12 mouse cellular contexts compared by ENCODE assay signal in the genomic region with DNA sequence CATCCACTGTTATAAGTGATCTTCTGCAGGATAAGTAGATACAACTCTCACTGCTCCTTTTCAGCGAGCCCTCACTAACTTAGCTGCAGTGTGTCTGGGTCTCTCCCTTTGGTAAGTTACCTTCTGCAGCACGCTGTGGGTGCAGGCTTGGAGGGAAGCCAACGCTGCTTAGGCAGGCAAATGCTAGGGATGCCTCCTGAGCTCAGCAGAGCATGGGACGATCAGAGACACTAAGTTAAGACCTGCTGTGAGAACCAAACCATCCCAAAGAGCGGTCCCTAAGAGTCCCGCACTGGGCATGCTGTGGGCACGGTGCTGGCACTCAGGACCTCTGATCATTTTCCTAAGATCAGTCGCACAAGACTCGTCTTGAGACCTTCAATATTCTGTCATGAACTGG. TPM values are rescaled to one million over a fixed set of nuclear protein-coding genes. Genes with fewer than 3 reads are reported as not detected.
A peak's percentile ranks its signal among the peaks of the same experiment; 100 is the strongest.
DNase-seq lines count a peak whose midpoint lies in the region; ATAC-seq and TF ChIP-seq lines count a peak whose summit lies in the region.
"Had no signal": no experiment of that assay in that cellular context is flagged by ENCODE, and none has a peak within 500 bp of the region (broad histone marks: within the 10 kb centered on the region; RNA-seq: fewer than 3 reads in every experiment).

No protein-coding gene starts in this region.

- WGBS in forebrain, embryonic 14.5 days: 34% methylated on average over 9 of the region's 9 CpGs
- 81% methylated on average over 9 of the region's 9 CpGs for WGBS in intestine, postnatal 0 days

- H3K4me1 ChIP-seq in forebrain, embryonic 14.5 days (ENCODE audit: control insufficient read depth, insufficient read depth, low read length): peaks cover 37% of the 10 kb centered on the region
- H3K4me1 ChIP-seq in intestine, postnatal 0 days (replicated peaks; ENCODE audit: control insufficient read depth, insufficient read depth, low read length): no peaks in the 10 kb centered on the region

- H3K4me3 ChIP-seq in forebrain, embryonic 14.5 days (ENCODE audit: low read depth, low read length): no peak overlapping the region
- no peak overlapping the region for H3K4me3 ChIP-seq in intestine, postnatal 0 days (ENCODE audit: low read depth, low read length)
- H3K4me3 ChIP-seq: heart, embryonic 10.5 days; intestine, embryonic 15.5 days had no signal

- peak; percentile 63 for DNase-seq in layer of hippocampus, adult 11-12 months (ENCODE audit: low spot score)
- no peak for DNase-seq in layer of hippocampus, adult 9-10 months (ENCODE audit: low spot score)
- peak; percentile 58 for DNase-seq in forebrain, embryonic 14.5 days (ENCODE audit: low spot score)
- DNase-seq in kidney, postnatal 14 days: peak; percentile 55
- DNase-seq in retina, postnatal 1 day: peak; percentile 41
- no peak for DNase-seq in thymus, postnatal 0 days (ENCODE audit: low spot score)
- DNase-seq: lung, embryonic 14.5 days had no signal

- no peak overlapping the region for H3K27ac ChIP-seq in forebrain, embryonic 14.5 days (ENCODE audit: low read depth, low read length)
- H3K27ac ChIP-seq in intestine, postnatal 0 days (ENCODE audit: low read depth, low read length): no peak overlapping the region
- H3K27ac ChIP-seq: heart, embryonic 10.5 days; intestine, embryonic 15.5 days had no signal

- TF ChIP-seq CTCF in intestine, postnatal 0 days (IDR thresholded peaks at IDR 0.05; ENCODE audit: low read depth): no peak

- no peak overlapping the region for H3K4me2 ChIP-seq in forebrain, embryonic 14.5 days (ENCODE audit: low read length)
- H3K4me2 ChIP-seq in intestine, postnatal 0 days (replicated peaks; ENCODE audit: low read depth): no peak overlapping the region
- H3K4me2 ChIP-seq: intestine, embryonic 15.5 days; lung, embryonic 14.5 days had no signal

- no peaks in the 10 kb centered on the region for H3K36me3 ChIP-seq in forebrain, embryonic 14.5 days (ENCODE audit: control insufficient read depth, insufficient read depth, low read length)
- no peaks in the 10 kb centered on the region for H3K36me3 ChIP-seq in intestine, postnatal 0 days (ENCODE audit: control insufficient read depth, insufficient read depth)
- H3K36me3 ChIP-seq: heart, embryonic 10.5 days; intestine, embryonic 15.5 days had no signal

- ATAC-seq in forebrain, embryonic 14.5 days: no peak
- no peak for ATAC-seq in inflammation-experienced regulatory T-cells, adult 6 months
- no peak for ATAC-seq in intestine, postnatal 0 days
- ATAC-seq: activated CD4-positive, CD25-positive, alpha-beta regulatory T cell, adult 4 months; intestine, embryonic 15.5 days had no signal

- H3K9me3 ChIP-seq in forebrain, embryonic 14.5 days (replicated peaks; ENCODE audit: control insufficient read depth, low read length): no peaks in the 10 kb centered on the region
- H3K9me3 ChIP-seq in intestine, postnatal 0 days (ENCODE audit: control insufficient read depth): no peaks in the 10 kb centered on the region
- H3K9me3 ChIP-seq: heart, embryonic 10.5 days; intestine, embryonic 15.5 days had no signal

- H3K9ac ChIP-seq in forebrain, embryonic 14.5 days (ENCODE audit: low read length): no peak overlapping the region
- no peak overlapping the region for H3K9ac ChIP-seq in intestine, postnatal 0 days (ENCODE audit: low read depth, low read length)
- H3K9ac ChIP-seq: intestine, embryonic 15.5 days; lung, embryonic 14.5 days had no signal

- H3K27me3 ChIP-seq in forebrain, embryonic 14.5 days (replicated peaks; ENCODE audit: control insufficient read depth, insufficient read depth, low read length): no peaks in the 10 kb centered on the region
- no peaks in the 10 kb centered on the region for H3K27me3 ChIP-seq in intestine, postnatal 0 days (replicated peaks; ENCODE audit: control insufficient read depth, insufficient read depth, low read length)
- H3K27me3 ChIP-seq: intestine, embryonic 15.5 days had no signal

RNA-seq across cellular contexts. Expression of gene Nin, which starts 45.7 kb away (rescaled TPM):
- 14.8 and 26.9 TPM in 2 replicates for polyA plus RNA-seq in forebrain, embryonic 14.5 days (2014; fragmentation: Nextera tagmentation; extraction: Ambion mirVana)
- 10 to 100 TPM; 14.6 to 25.0 (median 24.6) TPM for polyA plus RNA-seq in inflammation-experienced regulatory T-cells, adult 6 months (2017; shearing (Covaris generic))
- polyA plus RNA-seq in intestine, postnatal 0 days (2015; fragmentation: Nextera tagmentation; extraction: Ambion mirVana): 2.2 and 3.4 TPM in 2 replicates
- 9.1 and 11.4 TPM in 2 replicates for polyA plus RNA-seq in thymus, postnatal 0 days (2015; fragmentation: Nextera tagmentation; extraction: Ambion mirVana)

Comparison
In these comparisons a context has a peak if more than half of its experiments do, and no peak if none do; other contexts are left out.
1. DNase-seq: peak in layer of hippocampus, adult 11-12 months (single experiment), forebrain, embryonic 14.5 days (single experiment), kidney, postnatal 14 days (single experiment) and retina, postnatal 1 day (single experiment); none in layer of hippocampus, adult 9-10 months (single experiment) and thymus, postnatal 0 days (single experiment).